Mouse (Mus musculus): Measurements from ENCODE around the gene 5730596B20Rik. TPM values are rescaled to one million over a fixed set of nuclear protein-coding genes. Genes with fewer than 3 reads are reported as not detected.

Gene 5730596B20Rik
- polyA plus RNA-seq, 1 experiment from 2014 or later, result 1.5 TPM

- no peak overlapping the region for H3K27ac ChIP-seq (ENCODE audit: low read length)
- H3K4me3 ChIP-seq (ENCODE audit: low read length), result peak overlapping the region; percentile 38
- H3K4me1 ChIP-seq (ENCODE audit: control insufficient read depth, insufficient read depth, low read length), result peaks cover 6% of the 10 kb centered on the region; the same call in 1 of the 2 replicates
- ATAC-seq, result no peak
- no peaks in the 10 kb centered on the region for H3K9me3 ChIP-seq (ENCODE audit: control insufficient read depth, low read length)
- WGBS, result 2% methylated on average over 69 of the region's 69 CpGs
- H3K36me3 ChIP-seq (ENCODE audit: control insufficient read depth, insufficient read depth, low read length), result no peaks in the 10 kb centered on the region
- peak overlapping the region; percentile 40 for H3K4me2 ChIP-seq (ENCODE audit: low read depth, low read length)
- H3K27me3 ChIP-seq (replicated peaks; ENCODE audit: control insufficient read depth, insufficient read depth, low read length), result peaks cover 82% of the 10 kb centered on the region
- H3K9ac ChIP-seq (ENCODE audit: low read depth, low read length), result peak overlapping the region; percentile 55
Measured at GRCm38 (mm10) chr6:52225612-52226568, 48.6 kb downstream of the 5730596B20Rik start.

- Histone ChIP-seq H3K27me3 (replicated peaks; ENCODE audit: control insufficient read depth, insufficient read depth, low read length) (peaks cover 80% of the 10 kb centered on the region), H3K4me2 (ENCODE audit: low read depth, low read length) (peak overlapping the region; percentile 27; the same call in 1 of the 2 replicates), H3K9me3 (ENCODE audit: control insufficient read depth, low read length) (no peaks in the 10 kb centered on the region), H3K27ac (ENCODE audit: low read length) (peak overlapping the region; percentile 45), H3K36me3 (ENCODE audit: control insufficient read depth, insufficient read depth, low read length) (no peaks in the 10 kb centered on the region), H3K4me3 (ENCODE audit: low read length) (peak overlapping the region; percentile 38; the same call in 1 of the 2 replicates), H3K4me1 (ENCODE audit: control insufficient read depth, insufficient read depth, low read length) (peaks cover 1% of the 10 kb centered on the region; the same call in 1 of the 2 replicates), H3K9ac (ENCODE audit: low read depth, low read length) (peak overlapping the region; percentile 24; the same call in 1 of the 2 replicates)
- ATAC-seq, result no peak
- 5% methylated on average over 26 of the region's 26 CpGs for WGBS
Measured at GRCm38 (mm10) chr6:52226569-52227257, 49.4 kb downstream of the 5730596B20Rik start.

GRCm38 (mm10) chr6:52227470-52228222 lies 50.3 kb downstream of the 5730596B20Rik start:
- Histone ChIP-seq H3K4me1 (ENCODE audit: control insufficient read depth, insufficient read depth, low read length) (no peaks in the 10 kb centered on the region), H3K27me3 (replicated peaks; ENCODE audit: control insufficient read depth, insufficient read depth, low read length) (peaks cover 75% of the 10 kb centered on the region), H3K36me3 (ENCODE audit: control insufficient read depth, insufficient read depth, low read length) (no peaks in the 10 kb centered on the region), H3K4me3 (ENCODE audit: low read length) (no peak overlapping the region), H3K4me2 (ENCODE audit: low read depth, low read length) (no peak overlapping the region), H3K9ac (ENCODE audit: low read depth, low read length) (no peak overlapping the region), H3K9me3 (ENCODE audit: control insufficient read depth, low read length) (no peaks in the 10 kb centered on the region), H3K27ac (ENCODE audit: low read length) (no peak overlapping the region)
- ATAC-seq, result no peak
- 7% methylated on average over 11 of the region's 11 CpGs for WGBS

GRCm38 (mm10) chr6:52228475-52229465 lies 51.5 kb downstream of the 5730596B20Rik start:
- H3K4me2 ChIP-seq (ENCODE audit: low read depth, low read length), result peak overlapping the region; percentile 25; the same call in 1 of the 2 replicates

GRCm38 (mm10) chr6:52229558-52230416 lies 52.5 kb downstream of the 5730596B20Rik start:
- Histone ChIP-seq H3K27me3 (replicated peaks; ENCODE audit: control insufficient read depth, insufficient read depth, low read length) (peaks cover 80% of the 10 kb centered on the region), H3K9me3 (ENCODE audit: control insufficient read depth, low read length) (no peaks in the 10 kb centered on the region), H3K9ac (ENCODE audit: low read depth, low read length) (peak overlapping the region; percentile 56), H3K4me2 (ENCODE audit: low read depth, low read length) (peak overlapping the region; percentile 17), H3K4me1 (ENCODE audit: control insufficient read depth, insufficient read depth, low read length) (no peaks in the 10 kb centered on the region), H3K4me3 (ENCODE audit: low read length) (peak overlapping the region; percentile 36), H3K27ac (ENCODE audit: low read length) (peak overlapping the region; percentile 31; the same call in 1 of the 2 replicates), H3K36me3 (ENCODE audit: control insufficient read depth, insufficient read depth, low read length) (no peaks in the 10 kb centered on the region)
- ATAC-seq, result no peak
- 1% methylated on average over 44 of the region's 44 CpGs for whole genome bisulfite sequencing

More at GRCm38 (mm10) chr6:52228475-52229465, 51.5 kb downstream of the 5730596B20Rik start:
- Histone ChIP-seq H3K9me3 (ENCODE audit: control insufficient read depth, low read length) (no peaks in the 10 kb centered on the region), H3K4me3 (ENCODE audit: low read length) (peak overlapping the region; percentile 32), H3K4me1 (ENCODE audit: control insufficient read depth, insufficient read depth, low read length) (no peaks in the 10 kb centered on the region), H3K9ac (ENCODE audit: low read depth, low read length) (peak overlapping the region; percentile 60), H3K27ac (ENCODE audit: low read length) (peak overlapping the region; percentile 37; the same call in 1 of the 2 replicates), H3K27me3 (replicated peaks; ENCODE audit: control insufficient read depth, insufficient read depth, low read length) (peaks cover 78% of the 10 kb centered on the region), H3K36me3 (ENCODE audit: control insufficient read depth, insufficient read depth, low read length) (no peaks in the 10 kb centered on the region)
- no peak for ATAC-seq
- 3% methylated on average over 38 of the region's 38 CpGs for WGBS

MicroRNA genes within 50 kb of the gene (microRNA counts, 519-probe panel; counts per million panel counts)
- microRNA mmu-miR-196b, result 3,064 counts per million, percentile 78 among the panel's probes with 10 or more counts

Small RNA genes within 50 kb of the gene (microRNA-seq; reads per million reads assigned to microRNA genes)
- 6,409 reads per million, percentile 91 among the genes with 10 or more reads in this experiment for gene Mir196b

Other genes starting within 250 kb of the 5730596B20Rik start
- 39.2 and 42.9 TPM in 2 replicates for gene Skap2, start 164.9 kb upstream of the 5730596B20Rik start, polyA plus RNA-seq (2015; fragmentation: Nextera tagmentation; extraction: Ambion mirVana)
- gene Hoxa1, start 19.2 kb upstream of the 5730596B20Rik start, polyA plus RNA-seq (2015; fragmentation: Nextera tagmentation; extraction: Ambion mirVana), result 0.72 and 0.88 TPM in 2 replicates
- gene Hoxa2, start 12.7 kb upstream of the 5730596B20Rik start, polyA plus RNA-seq (2015; fragmentation: Nextera tagmentation; extraction: Ambion mirVana), result 5.0 and 5.1 TPM in 2 replicates
- gene Hoxa4, start 14.3 kb downstream of the 5730596B20Rik start, polyA plus RNA-seq (2015; fragmentation: Nextera tagmentation; extraction: Ambion mirVana), result 1.7 and 2.4 TPM in 2 replicates
- 15.3 and 15.5 TPM in 2 replicates for gene Hoxa5, start 27.1 kb downstream of the 5730596B20Rik start, polyA plus RNA-seq (2015; fragmentation: Nextera tagmentation; extraction: Ambion mirVana)
- 1.2 and 1.4 TPM in 2 replicates for gene Hoxa6, start 31.2 kb downstream of the 5730596B20Rik start, polyA plus RNA-seq (2015; fragmentation: Nextera tagmentation; extraction: Ambion mirVana)
- gene Hoxa3, start 35.8 kb downstream of the 5730596B20Rik start, polyA plus RNA-seq (2015; fragmentation: Nextera tagmentation; extraction: Ambion mirVana), result 5.2 and 5.9 TPM in 2 replicates
- gene Gm28308, start 35.8 kb downstream of the 5730596B20Rik start, polyA plus RNA-seq (2015; fragmentation: Nextera tagmentation; extraction: Ambion mirVana), result not detected in 2 replicates
- 6.0 and 8.2 TPM in 2 replicates for gene Hoxa7, start 44.4 kb downstream of the 5730596B20Rik start, polyA plus RNA-seq (2015; fragmentation: Nextera tagmentation; extraction: Ambion mirVana)
- gene Hoxa9, start 53.6 kb downstream of the 5730596B20Rik start, polyA plus RNA-seq (2015; fragmentation: Nextera tagmentation; extraction: Ambion mirVana), result 3.0 and 3.2 TPM in 2 replicates
- gene Hoxa10, start 63.4 kb downstream of the 5730596B20Rik start, polyA plus RNA-seq (2015; fragmentation: Nextera tagmentation; extraction: Ambion mirVana), result 8.6 and 10.0 TPM in 2 replicates
- gene Hoxa11, start 68.3 kb downstream of the 5730596B20Rik start, polyA plus RNA-seq (2015; fragmentation: Nextera tagmentation; extraction: Ambion mirVana), result 1.4 and 1.9 TPM in 2 replicates
- gene Hoxa13, start 83.4 kb downstream of the 5730596B20Rik start, polyA plus RNA-seq (2015; fragmentation: Nextera tagmentation; extraction: Ambion mirVana), result 0.24 and 0.45 TPM in 2 replicates
- gene Evx1, start 136.0 kb downstream of the 5730596B20Rik start, polyA plus RNA-seq (2015; fragmentation: Nextera tagmentation; extraction: Ambion mirVana), result not detected in 2 replicates